Mouse (Mus musculus): Measurements from ENCODE around the gene Ugt1a2. TPM values are rescaled to one million over a fixed set of nuclear protein-coding genes. Genes with fewer than 3 reads are reported as not detected.

Ugt1a2 gene
- under 1 TPM; 0.31 to 0.42 TPM for polyA plus RNA-seq (2017; shearing (Covaris generic))

DNA sequence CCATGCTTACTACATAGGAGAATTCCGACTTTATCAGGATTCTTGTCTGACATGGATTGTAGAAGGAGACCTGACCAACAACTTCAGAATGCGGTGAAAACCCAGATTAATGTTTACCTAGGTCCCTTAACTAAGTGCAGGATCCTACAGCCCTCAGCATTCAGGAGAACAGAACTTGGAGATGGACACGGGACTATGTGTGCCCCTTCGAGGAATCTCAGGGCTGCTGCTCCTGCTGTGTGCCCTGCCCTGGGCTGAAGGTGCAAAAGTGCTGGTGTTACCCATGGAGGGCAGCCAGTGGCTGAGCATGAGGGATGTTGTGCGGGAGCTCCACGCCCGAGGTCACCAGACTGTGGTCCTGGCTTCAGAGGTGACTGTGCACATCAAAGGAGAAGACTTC lies at the start of gene Ugt1a2:
Gene Ugt1a2, plus strand, starts transcription at position 146 of the 400 bp plus-strand sequence.

DNA sequence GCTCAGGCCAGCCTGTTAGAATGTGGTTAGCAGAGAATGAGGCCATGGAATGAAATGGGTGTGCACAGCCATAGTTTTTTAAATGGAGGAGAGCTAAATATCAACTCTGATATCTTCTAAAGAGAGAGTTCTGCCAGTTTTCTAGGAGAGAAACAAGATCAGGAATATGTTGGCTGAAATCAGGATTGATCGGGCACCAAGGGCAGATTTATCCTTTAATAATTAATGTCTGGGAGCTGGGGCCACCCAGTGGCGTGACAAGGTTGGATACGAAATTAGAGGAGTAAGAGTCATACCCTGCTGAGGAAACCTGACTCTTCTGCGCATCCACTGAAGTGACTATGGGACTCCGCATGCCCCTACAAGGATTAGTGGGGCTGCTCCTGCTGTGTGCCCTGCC lies 34.7 kb upstream of the Ugt1a2 start, which contains the start of gene Ugt1a5:
Gene Ugt1a5, plus strand, starts transcription at position 302 of the 400 bp plus-strand sequence.

GRCm38 (mm10) chr1:88205294-88205922 lies 5.0 kb downstream of the Ugt1a2 start, which contains the start of gene Dnajb3:
Gene Dnajb3, minus strand, starts transcription at chr1:88205782.

GRCm38 (mm10) chr1:88211812-88212211 lies 11.4 kb downstream of the Ugt1a2 start, which contains the start of gene Ugt1a1:
Gene Ugt1a1, plus strand, starts transcription at chr1:88211959.

DNA sequence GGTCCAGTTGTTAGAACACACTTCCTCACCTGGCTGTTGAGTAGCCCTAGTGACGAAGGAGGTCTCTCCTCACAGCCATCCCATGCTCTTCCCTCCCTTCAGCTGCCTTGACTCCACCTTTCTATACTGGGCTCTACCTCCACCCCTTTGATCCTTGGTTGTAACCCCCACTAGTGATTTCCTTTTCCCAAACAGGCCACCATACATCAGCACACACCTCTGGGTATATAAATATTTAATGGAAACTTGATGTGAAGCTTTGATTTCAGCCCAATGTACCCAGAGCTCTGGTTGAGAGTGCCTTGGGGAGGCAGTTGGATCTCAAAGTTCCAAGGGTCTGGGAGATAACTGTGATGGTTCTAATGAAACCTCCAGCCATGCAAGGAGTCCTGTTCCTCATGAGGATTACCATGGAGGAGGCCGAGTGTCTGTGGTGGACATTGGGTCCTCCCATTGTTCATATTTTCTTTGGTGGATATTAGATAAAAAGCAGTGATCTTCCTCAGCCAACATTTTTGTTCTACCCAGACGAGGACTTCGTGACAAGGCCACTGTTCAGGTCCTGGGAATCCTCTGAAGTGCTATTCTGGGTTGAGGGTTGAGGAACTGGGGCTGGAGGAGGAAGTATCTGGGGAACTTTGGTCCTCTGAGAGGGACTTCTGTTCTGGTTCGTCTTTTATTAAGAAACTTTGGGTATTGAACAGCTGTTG lies 26.4 kb downstream of the Ugt1a2 start, which contains the start of gene Mroh2a:
Gene Mroh2a, plus strand, starts transcription at position 317 of the 710 bp plus-strand sequence.

Other genes with a start within 250 kb of the Ugt1a2 start
- 10 to 100 TPM; 17.5 to 18.8 TPM for gene Usp40, start 192.1 kb upstream of the Ugt1a2 start, polyA plus RNA-seq (2017; shearing (Covaris generic))
- not detected for gene Ugt1a10, start 145.2 kb upstream of the Ugt1a2 start, polyA plus RNA-seq (2017; shearing (Covaris generic))
- gene Ugt1a9, start 129.8 kb upstream of the Ugt1a2 start, polyA plus RNA-seq (2017; shearing (Covaris generic)): under 1 TPM; 0.38 to 0.81 TPM
- not detected for gene Ugt1a8, start 112.8 kb upstream of the Ugt1a2 start, polyA plus RNA-seq (2017; shearing (Covaris generic))
- gene Ugt1a7c, start 105.5 kb upstream of the Ugt1a2 start, polyA plus RNA-seq (2017; shearing (Covaris generic)): under 1 TPM; 0.31 to 0.49 TPM
- gene Ugt1a6b, start 97.3 kb upstream of the Ugt1a2 start, polyA plus RNA-seq (2017; shearing (Covaris generic)): not detected
- gene Ugt1a6a, start 65.8 kb upstream of the Ugt1a2 start, polyA plus RNA-seq (2017; shearing (Covaris generic)): 1 to 10 TPM in 1 of 2 experiments, under 1 TPM in 1; 0.72 to 1.7 TPM
- gene Ugt1a5, start 34.6 kb upstream of the Ugt1a2 start, polyA plus RNA-seq (2017; shearing (Covaris generic)): 1 to 10 TPM in 1 of 2 experiments, not detected in 1; 1.4 TPM
- gene Dnajb3, start 5.2 kb downstream of the Ugt1a2 start, polyA plus RNA-seq (2017; shearing (Covaris generic)): under 1 TPM; 0.25 to 0.72 TPM
- gene Ugt1a1, start 11.4 kb downstream of the Ugt1a2 start, polyA plus RNA-seq (2017; shearing (Covaris generic)): under 1 TPM; 0.11 to 0.93 TPM
- 1 to 10 TPM in 1 of 2 experiments, under 1 TPM in 1; 0.98 to 6.6 TPM for gene Mroh2a, start 26.4 kb downstream of the Ugt1a2 start, polyA plus RNA-seq (2017; shearing (Covaris generic))
- gene Hjurp, start 77.0 kb downstream of the Ugt1a2 start, polyA plus RNA-seq (2017; shearing (Covaris generic)): 100 to 1,000 TPM in 1 of 2 experiments, 10 to 100 TPM in 1; 79.0 to 117 TPM
- under 1 TPM; 0.23 to 0.70 TPM for gene Trpm8, start 77.1 kb downstream of the Ugt1a2 start, polyA plus RNA-seq (2017; shearing (Covaris generic))
- gene Spp2, start 206.4 kb downstream of the Ugt1a2 start, polyA plus RNA-seq (2017; shearing (Covaris generic)): 1 to 10 TPM in 1 of 2 experiments, not detected in 1; 1.1 TPM